Mouse (Mus musculus): ENCODE data around the gene Fpgs.

Fpgs gene

DNA sequence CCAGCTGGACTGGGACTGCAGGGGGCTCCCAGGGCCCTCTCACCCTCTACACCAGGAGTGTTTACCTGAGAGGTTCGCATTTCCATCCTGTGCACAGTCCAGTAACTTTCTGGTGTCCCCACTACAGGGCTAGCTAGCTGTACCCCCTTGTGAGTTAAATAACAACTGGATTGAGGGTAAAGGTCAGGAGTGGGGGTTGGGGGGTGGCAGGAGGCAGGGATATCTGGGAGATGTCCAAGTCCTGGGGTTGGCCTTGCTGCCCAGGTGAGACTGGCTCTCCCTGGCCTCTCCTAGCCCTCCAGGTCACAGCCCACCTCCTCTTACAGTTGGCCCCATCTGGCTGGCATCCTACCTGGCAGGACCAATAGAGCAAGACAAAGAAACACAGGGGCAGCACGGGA lies at the start of gene Fpgs:
TSS of gene Fpgs (minus strand) at position 125 of the 401 bp plus-strand sequence.
- DNase-seq (ENCODE audit: low spot score in 2 of 2) = no peak

DNA sequence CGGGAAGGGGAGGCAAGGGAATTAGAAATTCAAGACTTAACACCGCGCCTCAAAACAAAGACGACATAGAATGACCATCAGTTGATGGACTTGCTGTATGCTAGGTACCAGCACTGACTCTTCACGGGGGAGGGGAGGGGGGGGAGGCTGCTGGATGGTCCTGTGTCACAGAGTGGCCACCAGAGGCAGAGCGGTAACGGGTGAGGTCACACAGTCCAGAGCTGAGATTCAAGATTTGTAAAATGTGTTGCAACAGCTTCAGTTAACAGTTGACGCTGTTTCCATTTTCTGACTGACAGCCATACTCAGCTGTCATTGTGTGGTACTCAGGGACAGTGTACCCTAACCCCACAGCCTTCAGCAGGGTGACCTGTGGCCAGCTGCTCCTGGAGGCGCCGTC lies 48.2 kb upstream of the Fpgs start:
- no peak for DNase-seq (ENCODE audit: low spot score in 2 of 2)

DNA sequence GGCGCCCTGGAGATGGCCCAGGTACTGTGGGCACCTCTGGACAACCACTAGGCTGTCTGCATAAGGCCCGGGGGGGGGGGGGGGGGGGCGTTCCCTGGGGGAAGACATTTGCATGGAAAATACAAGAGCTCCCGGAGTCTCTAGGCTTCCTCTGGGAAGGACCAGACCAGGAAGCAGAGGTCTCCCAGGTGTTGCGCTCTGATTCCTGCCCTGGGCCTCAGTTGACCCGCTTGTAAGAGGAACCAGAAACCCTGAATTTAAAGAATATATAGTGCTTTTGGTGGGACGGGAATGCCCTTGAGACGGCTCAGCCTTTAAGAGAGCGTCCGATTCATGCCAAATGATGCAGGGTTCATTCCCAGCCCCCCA lies 47.7 kb upstream of the Fpgs start:
- no peak for DNase-seq (ENCODE audit: low spot score in 2 of 2)

DNA sequence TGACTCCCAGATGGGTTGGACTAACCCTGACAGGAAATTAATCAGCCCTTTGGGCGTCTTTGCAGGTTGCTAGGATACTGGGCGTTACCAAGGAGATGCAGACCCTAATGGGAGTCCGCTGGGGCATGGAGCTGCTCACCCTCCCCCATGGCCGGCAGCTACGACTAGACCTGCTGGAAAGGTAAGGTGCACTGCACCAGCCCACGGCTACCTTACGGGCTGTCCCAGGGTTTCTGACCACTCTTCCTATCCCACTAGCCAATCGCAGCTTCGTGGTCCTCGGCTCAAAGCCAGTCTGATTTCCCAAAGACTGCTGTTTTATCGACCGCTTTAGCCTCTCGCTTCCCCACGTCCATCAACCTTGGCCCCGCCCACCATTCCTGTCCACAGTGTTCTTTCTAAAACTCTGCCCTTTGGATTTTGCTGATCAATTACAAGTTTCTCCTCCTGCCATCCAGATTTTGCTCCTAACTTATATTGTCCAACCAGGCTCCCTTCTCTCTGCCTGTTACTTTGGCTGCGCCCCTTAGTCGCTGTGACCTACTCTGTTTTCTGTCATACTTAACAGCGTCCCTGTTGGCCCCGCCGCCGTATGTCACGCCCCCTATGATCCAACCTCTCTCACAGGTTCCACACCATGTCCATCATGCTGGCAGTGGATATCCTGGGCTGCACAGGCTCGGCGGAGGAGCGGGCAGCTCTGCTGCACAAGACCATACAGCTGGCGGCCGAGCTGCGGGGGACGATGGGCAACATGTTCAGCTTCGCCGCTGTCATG lies 47.1 kb upstream of the Fpgs start:
- no peak for DNase-seq (ENCODE audit: low spot score in 2 of 2)

DNA sequence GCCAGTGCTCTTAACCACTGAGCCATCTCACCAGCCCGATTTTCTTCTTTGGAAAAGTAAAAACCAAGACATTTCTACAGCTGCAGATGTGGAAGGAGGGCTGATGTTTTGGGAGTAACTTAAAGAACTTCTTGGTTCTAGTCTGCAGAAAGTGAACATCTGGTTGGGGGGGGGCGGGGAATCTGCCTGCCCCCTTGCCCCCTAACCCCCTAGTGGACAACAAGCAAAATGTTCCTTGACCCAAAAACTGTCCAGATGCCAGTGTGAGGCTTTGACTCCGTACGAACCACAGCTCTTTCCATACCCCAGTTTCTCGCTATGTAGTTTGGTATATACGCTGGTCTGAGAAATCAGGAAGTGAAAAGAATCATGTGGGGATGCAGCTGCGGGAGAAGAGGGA lies 46.3 kb upstream of the Fpgs start:
- no peak for DNase-seq (ENCODE audit: low spot score in 2 of 2)

DNA sequence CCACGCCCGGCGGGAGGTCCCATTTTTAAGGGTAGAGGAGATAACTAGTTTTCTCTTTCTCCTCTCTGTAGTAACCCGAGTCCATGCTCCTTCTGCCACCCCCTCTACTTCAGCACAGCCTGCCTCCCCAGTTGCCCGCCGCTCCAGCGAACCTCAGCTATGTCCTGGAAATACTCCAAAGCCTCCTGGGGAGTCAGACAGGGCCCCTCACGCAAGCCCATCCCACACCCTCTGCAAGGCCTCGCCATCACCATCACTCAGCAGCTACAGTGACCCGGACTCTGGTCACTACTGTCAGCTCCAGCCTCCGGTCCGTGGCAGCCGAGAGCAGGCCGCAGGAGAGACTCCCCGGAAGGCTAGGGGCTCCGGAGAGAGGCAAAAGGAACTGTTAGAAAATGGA lies 45.1 kb upstream of the Fpgs start:
- no peak for DNase-seq (ENCODE audit: low spot score in 2 of 2)

DNA sequence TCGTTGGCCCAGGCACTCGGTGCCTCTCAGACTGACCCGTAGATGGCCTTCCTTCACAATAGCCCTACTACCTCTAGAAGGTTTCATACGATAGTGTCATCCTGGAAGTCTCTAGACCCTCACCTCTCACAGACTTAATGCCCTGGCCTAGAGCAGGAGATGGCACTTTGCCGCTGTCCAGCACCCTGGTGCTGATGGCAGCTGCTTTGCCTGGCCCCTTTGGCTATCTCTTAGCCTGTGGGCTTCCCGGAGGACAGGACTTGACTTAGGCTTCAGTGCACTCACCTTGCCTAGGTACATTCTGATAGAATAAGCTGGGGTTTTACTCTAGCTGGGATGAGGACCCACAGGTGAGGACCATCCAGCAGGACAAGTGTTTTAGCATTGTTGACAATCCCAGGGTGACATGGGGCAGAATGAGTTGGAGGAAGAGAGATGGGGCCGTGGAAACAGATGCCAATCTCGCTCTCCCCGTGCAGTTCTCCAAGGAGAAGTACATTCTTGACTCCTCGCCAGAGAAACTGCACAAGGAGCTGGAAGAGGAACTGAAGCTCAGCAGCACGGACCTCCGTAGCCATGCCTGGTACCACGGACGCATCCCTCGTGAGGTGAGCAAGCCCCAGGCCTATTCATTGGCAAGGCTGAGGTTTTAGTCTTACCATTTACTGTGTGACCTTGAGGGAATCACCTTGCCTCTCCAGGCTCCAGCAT lies 40.5 kb upstream of the Fpgs start:
- DNase-seq (ENCODE audit: low spot score in 2 of 2) = no peak

DNA sequence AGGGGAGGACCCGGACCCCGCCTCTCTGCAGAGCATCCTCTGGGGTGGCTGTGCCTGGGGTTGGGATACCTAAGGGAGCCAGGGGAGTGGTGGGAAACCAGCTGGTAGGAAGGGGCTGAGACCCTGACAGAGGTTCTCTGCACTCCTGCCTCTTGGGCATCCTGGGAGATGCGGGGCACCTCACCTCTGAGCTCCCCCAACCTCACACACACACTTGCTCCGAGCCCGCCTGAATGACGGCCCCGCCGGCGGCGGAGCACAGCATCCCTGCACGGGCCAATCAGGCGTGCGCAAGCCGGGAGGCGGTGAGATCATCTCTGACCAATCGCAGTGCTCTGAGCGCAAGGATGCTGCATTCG lies 38.2 kb upstream of the Fpgs start:
- DNase-seq (ENCODE audit: low spot score in 2 of 2) = no peak

DNA sequence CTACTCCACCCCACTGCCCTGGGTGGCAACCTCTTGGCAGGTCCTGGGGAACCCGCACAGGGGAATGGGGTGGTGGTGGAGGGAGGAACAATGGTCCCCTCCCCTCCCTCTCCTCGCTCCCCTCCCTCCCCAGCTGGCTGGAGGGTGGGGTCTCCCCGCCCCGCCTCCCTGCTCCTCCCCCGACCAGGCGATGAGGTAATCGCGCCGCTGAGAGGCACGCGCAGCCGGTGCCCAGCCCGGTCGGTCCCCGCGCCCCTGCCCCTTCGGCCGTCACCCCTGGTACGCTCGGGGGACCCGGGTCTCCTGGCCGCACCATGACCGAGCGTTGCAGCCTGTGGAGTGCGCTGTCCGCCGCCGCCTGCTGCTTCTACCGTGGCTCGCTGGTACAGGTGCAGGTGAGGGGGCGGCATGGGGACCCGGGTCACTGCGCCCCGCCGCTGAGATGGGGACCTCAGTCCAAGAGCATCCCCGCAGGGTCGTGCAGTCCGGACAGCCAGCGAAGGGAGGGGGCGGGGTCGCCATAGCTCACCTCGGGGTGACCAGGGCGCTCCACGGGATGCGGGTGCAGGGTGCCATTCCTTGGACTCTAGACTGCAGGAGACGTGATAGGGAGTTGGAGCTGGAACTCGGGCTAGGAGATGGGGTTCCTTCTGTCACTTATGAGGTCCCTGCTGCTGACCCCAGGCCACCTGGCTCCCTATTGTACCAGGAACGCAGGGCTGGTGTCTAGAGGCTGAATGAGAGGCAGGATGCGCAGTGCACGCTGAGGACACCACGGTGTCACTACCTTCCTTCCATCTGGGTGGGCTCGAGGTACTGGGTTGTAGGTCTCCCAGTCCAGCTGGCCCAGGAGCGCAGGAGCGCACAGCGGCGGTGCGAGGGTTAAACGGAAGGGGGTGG lies 37.6 kb upstream of the Fpgs start:
- no peak for DNase-seq (ENCODE audit: low spot score in 2 of 2)

DNA sequence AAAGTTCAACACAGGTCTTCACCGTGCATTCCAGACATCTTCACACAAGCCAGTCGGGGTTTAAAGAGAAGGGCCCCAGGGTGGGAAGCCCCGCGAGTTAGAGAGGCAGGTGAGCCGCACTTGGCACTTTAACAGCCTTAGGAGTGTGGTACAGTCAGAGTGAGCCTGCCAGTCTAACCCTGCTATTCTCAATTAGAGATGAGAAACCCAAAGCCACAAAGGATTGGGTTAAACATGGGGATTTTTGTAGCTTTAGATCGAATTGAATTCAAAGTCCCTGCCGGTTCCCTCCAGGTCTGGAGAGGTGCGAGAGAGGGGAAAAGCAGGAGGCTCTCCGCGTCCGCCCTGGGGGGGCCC lies 36.9 kb upstream of the Fpgs start, which contains the start of gene 6330409D20Rik:
TSS of gene 6330409D20Rik (minus strand) at position 101 of the 357 bp plus-strand sequence.
- no peak for DNase-seq (ENCODE audit: low spot score in 2 of 2)

DNA sequence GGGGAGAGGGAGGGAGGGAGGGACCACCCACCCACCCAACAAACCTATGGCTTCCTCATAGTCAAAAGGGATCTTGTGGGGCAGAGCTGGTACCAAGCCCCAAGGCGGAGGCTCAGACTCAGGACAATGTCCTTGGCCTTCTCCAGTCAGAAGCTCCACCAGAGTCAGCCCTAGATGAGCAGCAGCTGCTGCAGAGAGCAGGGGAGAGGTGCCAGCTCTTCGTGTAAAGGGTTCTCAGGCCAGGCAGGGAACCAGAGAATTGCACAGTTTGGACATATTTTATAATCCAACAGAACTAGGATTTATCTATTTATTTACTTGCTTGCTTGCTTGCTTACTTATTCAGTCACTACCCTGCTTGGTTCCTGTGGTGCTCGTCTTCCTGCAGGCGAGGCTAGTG lies 35.4 kb upstream of the Fpgs start:
- DNase-seq (ENCODE audit: low spot score in 2 of 2) = no peak

DNA sequence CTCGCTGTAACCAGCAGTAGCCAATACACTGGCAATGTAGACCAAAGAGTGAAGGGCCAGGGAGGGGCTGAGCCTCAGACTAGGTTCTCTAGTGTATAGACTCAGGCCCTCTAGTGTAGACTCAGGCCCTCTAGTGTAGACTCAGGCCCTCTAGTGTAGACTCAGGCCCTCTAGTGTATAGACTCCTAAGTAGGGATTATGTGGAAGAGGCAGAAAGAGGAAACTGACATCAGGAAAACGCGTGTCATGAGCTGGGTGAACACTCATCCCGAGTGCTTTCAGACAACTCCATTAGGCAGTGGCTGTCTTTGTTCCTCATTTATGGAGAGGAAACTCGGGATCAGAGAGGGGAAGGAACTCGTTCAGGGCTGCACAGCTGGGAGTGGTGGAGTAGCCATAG lies 33.1 kb upstream of the Fpgs start:
- DNase-seq (ENCODE audit: low spot score in 2 of 2) = no peak

DNA sequence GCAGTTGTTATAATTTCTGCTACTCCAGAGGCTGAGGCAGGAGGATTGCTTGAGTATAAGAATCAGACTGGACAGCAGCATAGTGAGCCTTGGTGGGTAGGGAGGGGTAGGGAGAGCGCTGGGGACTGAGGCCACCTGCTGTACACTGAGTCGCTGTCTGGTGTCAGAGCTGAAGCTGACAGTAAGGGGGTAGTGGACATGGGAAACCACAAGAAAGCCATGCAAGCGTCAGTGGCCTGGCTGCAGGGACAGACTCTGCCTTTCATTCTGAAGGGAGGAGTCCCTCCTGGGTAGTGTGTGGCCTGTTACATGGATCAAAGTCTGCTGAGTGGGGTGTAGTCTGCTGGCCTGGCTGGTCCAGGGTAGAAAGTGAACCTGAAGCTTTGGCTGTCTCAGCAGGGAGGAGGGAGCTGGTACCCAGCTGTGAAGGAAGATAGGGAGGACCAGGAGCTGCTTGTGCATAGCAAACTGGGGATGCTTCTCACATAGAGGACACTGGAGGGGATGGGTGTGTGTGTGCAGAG lies 32.4 kb upstream of the Fpgs start:
- DNase-seq (ENCODE audit: low spot score in 2 of 2) = no peak

DNA sequence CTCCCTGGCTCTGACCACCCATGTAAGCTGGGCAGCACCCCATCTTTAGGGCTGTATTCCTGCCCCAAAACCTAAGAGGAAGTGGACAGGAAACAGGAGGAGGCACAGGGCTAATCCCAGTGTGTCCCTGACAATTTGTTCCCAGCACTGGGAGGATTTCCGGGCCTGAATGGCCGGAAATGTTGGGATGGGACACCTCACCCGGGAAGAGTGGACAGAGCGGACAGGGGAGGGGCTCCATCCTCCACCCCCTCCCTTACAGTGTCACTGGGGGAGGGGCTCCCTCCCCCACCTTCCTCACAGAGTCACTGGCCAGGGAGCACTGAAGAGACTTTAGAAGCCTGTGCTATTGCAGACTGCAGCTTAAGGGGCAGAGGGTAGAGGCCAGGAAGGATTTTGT lies 31.0 kb upstream of the Fpgs start:
- no peak for DNase-seq (ENCODE audit: low spot score in 2 of 2)

DNA sequence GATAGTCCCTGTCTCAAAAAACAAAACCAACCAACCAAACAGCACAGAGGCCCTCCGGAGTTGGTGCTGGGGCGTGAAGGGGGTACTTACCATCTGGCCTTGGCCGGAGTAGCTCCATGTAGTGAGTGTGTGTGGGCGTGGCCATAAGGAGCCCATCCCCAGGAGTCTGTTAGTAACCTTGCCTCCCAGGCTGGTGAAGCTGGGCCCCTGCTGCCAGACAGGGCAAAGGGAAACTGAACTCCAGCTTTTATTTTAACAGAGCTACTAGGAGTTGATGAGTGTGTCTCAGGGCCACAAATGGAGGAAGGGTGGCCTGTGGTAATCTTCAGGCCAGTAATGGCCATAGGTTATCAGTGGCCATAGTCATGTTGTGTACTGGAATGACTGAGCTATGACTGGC lies 30.5 kb upstream of the Fpgs start:
- DNase-seq (ENCODE audit: low spot score in 2 of 2) = no peak

DNA sequence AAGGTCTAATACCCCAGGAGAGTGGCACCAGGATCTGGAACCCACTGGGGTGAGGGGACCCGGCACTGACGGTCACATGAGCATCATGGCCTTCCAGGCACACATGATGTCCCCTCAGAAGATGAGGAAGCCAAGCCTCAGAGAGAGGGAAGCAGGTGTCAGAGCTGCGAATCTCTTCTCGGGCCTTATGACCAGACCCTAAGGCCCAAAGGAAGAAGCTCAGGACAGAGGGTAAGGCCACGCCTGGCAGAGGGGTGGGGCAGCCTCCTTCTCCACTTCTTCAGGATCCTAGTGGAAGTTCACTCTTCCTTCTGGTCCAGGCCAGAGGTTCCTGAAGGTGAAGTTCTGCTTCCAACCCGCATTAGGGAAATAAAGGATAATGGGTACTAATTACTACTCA lies 28.8 kb upstream of the Fpgs start:
- no peak for DNase-seq (ENCODE audit: low spot score in 2 of 2)

DNA sequence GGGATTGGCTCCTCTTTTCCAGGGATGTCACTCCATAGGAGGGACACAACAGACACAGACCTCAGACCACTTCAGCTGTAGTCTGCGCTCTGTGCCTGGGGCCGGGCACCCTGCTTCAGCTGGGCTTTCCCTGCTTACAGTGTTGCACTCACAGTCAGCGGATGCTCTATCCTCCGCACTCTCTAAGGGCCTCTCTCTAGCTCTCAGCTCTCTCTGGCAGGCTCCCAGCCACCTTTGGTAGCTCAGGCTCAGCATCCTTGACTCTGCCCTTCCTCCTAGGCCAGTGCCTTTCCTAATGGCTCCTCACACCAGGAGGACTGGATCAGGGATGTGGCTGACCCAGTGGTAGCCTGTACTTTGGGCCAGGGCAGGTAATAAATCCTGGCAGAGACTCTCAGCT lies 28.0 kb upstream of the Fpgs start:
- no peak for DNase-seq (ENCODE audit: low spot score in 2 of 2)

DNA sequence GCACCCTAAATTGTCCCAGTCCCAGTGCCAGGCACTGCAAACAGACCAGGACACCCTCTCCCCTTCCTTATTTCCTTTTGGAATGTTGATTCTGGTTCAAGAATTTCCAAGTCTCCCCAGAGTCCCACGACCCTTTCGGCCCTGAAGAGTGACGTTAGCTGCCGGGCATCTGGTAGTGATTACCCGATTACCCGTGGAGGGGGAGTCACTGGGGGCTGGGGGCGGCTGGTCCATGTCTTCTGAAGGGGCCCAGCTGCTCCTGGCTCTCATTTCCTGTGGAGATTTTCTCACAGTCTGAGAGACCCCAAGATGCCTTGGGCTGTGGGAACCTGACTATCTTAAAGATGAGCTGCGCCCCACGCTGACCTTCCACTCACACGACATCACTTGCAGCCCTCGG lies 26.9 kb upstream of the Fpgs start:
- DNase-seq (ENCODE audit: low spot score in 2 of 2) = no peak

DNA sequence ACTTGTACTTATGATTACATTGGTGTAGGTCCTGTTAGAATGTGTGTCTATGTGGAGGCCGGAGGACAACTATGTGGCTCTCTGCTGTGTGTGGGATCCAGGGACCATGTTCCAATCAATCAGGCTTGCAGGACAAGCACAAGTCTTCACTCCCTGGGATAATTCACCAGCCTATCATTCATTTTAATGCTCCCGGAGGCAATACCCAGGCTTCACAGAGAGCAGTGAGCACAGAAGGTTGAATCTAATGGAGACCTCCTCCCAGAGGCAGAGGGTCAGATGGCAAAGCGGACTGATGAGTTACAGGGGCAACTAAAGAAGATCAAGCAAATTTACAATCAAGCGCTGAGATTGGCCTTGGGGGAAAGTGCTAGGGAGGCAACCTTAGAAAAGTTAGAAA lies 25.6 kb upstream of the Fpgs start:
- DNase-seq (ENCODE audit: low spot score in 2 of 2) = no peak

DNA sequence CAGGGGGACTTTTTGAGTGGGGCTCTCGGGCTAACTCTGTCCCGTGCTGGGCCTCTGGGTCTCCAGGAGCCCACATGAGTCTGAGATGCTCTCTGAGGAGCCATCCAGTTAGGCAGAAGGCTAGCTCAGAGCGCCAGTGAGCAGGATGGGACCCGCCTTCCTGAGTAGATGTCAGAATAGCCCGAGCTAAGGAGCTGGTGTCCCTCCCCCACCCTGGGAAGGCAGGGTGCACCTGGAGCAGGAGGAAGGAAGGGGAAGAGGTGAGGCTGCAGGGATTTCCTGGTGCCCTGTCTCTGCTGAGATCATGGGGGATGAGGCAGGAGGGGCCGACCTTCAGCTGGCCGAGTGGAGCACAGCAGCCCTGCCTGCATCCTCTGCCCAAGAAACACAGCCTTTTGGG lies 24.5 kb upstream of the Fpgs start:
- no peak for DNase-seq (ENCODE audit: low spot score in 2 of 2)

DNA sequence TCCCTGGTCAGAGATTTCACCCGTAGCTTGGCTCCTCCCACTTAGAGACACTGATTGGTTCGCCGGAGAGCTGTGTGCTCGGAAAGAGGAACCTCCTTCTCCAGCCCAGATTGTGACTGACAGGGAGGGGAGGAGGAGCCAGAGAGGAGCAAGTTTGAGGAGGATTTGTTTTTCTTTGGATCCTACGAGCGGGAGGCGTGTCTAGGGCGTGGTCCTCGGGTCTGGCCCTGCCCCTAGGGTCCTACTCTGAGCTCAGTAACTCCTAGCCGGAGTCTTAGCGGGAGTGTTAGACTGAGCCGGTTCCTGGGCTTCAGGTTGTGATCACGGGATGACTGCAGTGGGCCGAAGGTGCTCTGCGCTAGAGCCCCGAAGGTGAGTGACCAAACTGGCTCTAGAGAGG lies 23.5 kb upstream of the Fpgs start:
- peak; percentile 72 to 79 for DNase-seq (ENCODE audit: low spot score in 2 of 2)
